Mouse (Mus musculus): Measurements from ENCODE around the gene Itgb6. TPM values are rescaled to one million over a fixed set of nuclear protein-coding genes. Genes with fewer than 3 reads are reported as not detected.

Itgb6 gene
- total RNA-seq, 4 experiments from 2014 or later = 20.2 to 32.3 (median 24.9) TPM

DNA sequence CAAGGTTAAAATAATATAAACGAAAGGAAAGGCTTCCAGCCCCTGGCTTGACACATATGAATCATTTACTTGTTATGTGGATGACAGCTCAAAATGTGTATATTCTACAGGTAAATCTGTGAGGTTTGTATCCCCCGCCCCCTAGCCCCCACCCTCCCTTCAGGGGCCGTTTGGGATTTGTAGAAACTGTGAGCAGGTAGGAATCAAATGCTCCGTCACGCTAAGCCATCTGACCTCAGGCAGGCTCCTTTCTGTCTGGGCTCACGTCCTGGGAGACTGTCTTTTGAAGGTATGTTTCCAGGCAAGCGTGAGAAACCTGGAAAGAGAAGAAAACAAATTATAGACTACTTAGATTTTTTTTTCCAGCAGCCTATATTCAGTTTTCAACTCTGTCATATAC is 48.0 kb downstream of the Itgb6 start:
- DNase-seq (ENCODE audit: low spot score) = no peak

DNA sequence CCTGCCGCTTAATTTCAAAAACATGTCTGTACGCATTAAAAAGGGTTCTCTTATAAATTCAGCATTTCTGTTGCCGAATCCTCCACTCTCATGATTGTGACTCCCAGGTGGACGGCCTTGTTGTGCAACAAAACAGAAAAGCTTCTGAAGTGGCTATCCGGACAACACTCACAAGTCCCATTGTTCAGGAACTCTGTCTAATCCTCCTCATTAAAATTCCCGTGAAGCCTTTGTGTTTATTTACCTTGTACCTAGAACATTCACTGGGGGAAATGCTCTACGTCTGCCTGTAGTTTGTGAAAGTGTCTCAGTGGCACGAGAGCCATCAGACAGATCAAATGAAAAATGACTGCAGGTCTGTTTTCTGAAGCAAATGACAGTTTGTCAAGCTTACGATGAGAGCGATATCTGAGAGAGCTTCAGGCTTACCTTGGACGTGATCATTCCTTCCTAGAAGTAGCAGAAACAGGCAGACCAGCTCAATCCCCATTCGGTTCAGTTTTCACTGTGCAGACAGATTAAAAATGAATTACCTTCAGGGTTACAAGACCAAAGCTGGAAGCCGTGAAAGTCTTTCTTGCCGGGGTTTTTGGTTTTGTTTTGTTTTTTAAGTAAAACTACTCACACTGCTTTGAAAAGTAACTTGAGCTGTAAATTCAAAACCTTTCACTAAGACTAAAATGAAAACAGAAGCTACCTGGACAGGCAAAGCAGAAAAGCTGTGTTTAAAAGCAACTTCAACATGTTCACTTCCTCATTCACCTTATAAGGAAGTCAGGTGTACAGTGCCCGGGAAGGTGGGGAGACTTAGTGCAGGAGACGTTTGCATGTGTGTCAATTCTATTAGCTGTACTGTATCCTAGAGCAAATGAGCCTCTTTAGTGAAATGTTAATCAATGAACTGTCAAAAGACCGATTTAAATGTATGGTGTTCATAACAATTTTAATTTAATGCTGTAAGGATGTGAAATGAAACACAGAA is 49.2 kb downstream of the Itgb6 start:
- DNase-seq (ENCODE audit: low spot score) = no peak

DNA sequence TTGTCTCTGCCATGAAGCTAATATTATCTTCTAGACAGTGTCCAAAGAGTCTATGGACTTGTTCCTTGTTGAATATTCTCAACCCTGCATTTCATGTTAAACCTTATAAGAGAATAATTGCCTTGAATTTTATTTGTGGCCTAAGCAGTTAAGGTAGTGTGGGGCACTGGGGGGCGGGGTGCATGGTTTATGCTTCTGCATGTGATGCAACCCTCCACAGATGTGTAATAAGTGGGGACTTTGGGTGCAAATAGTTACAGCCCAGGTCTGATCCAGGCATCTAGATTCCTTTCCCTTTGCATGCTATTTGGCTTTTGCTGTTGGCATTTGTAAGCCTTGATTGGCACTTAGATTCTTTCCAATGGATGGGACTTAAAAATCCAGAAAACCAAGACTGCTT is 51.2 kb downstream of the Itgb6 start:
- no peak for DNase-seq (ENCODE audit: low spot score)

DNA sequence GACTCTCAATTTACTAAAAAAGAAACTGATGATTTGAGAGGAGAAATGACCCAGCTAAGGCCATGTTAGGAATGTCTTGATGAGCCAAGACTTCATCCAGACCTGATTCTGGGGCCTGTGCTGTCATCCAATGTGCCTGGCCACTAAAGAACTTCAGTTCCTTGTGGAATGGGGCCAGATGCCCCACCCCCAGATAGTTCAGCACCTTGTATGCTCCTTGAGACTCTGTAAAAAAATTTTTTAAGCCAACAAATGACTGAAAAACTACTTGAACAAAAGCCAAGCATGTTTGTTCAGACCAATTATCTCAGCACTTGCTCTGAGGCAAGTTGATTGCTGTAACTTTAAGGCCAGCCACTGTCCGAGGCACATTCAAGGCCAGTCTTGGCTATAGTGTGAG is 59.4 kb downstream of the Itgb6 start:
- no peak for DNase-seq (ENCODE audit: low spot score)

DNA sequence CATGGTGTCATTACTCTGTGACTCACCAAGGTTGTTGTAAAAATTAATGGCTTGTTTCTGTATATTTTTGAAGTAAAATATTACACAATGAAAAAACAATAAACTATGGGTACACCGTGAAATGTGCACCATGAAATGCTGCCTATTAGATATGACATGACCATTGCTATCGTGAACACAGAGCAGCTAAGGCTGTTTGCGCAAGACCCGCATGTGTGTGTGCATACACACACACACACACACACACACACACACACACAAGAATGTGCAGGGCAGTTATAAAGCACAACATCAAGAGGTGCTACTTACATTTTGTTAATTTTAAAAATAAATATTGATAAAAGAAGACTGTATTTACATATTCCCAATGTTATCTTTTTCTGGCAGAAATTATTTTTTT is 62.5 kb downstream of the Itgb6 start:
- no peak for DNase-seq (ENCODE audit: low spot score)

DNA sequence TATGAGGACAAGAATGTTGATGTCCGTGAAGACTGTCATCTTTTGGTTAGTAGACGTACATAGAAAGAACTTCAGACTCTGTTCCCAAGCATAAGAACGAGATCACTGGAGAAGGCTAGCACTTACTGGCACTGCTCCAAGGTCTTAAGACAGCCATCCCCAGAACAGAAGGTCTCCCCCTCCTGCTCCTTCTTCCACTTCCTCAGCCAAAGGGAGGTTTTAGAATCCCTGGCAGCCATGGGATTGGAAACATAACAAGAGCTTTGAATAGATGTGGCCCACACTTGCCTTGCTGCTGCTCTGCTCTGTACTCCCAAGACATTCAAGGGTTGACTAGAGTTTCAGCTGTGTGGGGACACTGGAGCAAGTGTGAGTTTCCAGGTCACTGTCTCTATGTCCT is 63.5 kb downstream of the Itgb6 start:
- DNase-seq (ENCODE audit: low spot score) = no peak

DNA sequence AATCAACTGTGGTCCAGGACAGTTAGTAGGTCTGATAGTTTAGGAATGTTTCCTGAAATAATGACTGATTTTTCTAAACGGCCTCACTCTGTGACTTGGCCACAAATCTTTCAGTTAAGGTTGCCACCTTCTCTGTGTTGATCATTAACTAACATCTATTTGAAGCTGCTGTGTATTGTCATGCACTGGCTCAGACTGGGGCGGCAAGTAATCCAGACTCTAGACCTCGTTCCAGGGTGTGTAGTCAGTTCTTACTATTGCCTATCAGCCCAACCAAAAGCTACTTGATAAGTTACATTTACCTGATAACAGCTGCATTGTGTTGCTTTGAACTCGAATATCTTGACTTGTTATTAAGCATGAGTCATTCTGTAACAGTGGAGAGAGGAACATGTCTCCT is 67.6 kb downstream of the Itgb6 start:
- DNase-seq (ENCODE audit: low spot score) = no peak

DNA sequence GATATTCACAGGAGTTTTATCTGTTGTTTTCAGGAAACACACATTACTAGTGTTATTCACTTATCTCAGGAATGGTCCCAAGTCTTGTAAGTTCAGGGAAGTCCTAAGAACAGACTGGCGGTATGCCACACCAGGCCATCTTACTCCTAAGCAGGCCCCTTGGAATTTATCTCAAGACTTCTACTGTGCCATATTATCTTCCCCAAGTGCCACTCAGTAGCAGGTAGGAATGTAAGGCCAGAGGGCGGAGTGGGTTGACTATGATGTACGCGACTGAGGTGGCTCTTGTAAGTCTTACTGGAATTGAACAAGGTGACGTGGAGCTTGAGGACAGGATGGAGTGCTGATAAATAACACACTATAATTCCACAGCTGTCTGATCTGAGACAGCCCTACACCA is 72.3 kb downstream of the Itgb6 start:
- DNase-seq (ENCODE audit: low spot score) = no peak

DNA sequence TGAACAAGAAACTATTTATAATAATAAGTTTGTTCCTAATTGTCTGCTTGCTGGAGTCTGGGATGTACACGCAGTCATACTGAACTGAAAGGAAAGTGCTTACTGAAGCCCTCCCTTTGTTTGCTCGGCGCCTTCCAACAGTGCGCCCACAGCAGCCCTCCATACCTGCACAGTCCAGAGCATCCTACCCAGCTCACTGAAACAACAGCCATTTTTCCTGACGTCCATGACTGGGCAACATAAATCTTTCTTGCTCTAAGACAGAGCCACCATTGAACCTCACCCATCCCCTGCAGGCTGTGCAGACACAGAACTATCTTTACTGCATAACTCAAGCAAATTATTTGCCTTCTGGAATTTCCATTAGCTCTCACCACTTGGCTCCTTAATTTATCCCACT is 74.8 kb downstream of the Itgb6 start:
- DNase-seq (ENCODE audit: low spot score) = no peak

DNA sequence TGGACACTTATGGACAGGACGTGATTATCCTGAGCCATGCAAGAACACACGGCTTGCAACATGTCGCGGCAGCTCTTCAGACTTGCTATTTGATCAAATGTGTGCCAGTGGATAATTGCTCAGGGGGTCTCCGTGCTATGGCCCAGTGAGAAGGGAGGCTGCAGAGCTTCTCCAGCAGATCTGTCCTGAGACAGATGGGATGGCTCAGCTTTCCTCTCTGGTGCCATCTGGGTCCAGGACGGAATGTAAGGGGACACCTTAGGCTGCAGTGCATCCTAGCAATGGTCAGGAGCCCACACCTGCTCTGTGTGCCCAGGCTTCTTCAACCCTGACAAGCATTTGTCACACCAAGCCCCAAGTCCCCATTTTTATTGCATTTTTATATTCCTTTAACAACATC is 75.9 kb downstream of the Itgb6 start:
- DNase-seq (ENCODE audit: low spot score) = no peak

DNA sequence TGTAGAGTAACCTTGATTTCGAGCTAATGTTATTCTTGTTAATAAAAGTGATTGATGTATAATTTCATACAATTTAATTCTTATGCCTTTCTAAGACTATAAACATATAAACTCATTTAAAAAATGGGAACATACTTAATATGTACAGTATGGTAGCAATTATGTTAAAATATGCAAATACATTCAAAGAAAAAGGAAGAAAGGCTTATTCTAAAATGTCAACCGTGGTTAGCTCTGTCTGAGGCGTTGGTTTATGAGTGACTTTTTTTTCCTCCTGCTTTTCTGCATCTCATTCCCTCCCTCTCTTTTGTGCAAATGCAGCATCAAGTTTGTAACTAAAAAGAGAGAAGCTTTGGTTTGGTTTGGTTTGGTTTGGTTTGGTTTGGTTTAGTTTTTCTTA is 79.0 kb downstream of the Itgb6 start:
- DNase-seq (ENCODE audit: low spot score) = no peak

DNA sequence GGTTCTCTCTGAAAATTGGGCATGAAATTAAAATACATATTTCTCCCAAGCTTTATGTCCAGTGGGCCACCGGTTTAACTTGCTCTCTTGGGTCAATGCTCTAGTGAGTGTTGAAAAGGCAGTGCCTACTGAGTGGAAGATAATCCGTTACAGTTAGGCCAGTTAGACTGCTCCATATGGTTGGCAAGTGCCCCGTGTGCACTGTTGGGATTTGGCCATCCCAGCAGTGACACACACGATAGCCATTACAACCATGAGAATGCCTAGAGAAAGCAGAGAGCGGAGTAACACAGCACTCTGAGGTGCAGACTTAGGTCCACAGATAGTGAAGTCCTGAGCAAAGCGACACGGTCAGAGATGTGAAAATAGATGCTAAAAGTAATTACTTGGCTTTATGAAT is 79.8 kb downstream of the Itgb6 start:
- no peak for DNase-seq (ENCODE audit: low spot score)

DNA sequence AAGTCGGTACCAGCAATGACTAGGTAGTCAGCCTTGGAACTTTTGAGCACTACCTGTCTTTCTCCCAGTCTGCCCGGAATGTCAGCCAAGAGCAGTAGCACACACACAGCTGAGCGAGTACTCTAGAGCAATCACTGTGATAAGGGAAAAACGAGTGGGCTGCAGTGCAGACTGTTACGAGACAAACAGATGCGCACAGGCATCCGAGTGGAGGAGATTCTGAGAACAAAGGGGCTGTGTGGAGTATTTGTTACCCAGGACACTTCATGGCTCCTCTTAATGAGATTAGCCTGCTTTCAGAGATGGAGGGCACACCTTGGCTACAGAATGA is 82.1 kb downstream of the Itgb6 start:
- no peak for DNase-seq (ENCODE audit: low spot score)

DNA sequence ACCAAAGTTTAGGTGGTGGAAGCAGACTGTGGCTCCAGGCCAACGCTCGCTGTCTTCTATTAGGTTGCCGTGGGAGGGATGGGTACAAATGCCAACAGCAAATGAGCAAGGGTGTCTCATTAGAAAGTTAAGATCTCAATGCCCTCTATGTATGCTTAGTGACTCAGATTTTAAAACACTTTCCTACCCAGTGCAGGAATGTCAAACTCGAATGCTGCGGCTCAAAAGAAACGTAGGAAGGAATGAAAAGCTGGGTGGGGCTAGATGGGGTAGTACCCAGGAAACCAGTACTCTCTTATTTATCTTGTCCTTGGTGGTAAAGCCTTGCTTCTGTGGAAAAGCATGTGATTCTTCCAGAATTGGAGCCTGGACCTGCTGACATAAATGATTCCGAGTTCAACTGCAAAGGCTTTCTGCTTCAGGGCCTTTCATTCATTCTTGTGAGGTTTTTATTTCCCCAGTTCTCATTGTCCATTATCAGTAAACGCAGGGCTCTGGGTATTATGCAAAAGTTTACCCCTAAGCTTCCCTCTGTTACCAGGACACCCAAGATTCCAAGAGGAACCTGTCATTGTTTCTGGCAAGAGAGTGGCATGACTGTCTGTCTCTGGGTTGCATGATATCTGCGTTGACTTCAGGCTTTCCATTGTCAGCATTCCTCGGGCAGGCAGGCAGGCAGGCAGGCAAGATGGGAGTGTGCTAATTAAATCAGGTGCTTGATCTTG is 82.7 kb downstream of the Itgb6 start:
- DNase-seq (ENCODE audit: low spot score) = no peak

DNA sequence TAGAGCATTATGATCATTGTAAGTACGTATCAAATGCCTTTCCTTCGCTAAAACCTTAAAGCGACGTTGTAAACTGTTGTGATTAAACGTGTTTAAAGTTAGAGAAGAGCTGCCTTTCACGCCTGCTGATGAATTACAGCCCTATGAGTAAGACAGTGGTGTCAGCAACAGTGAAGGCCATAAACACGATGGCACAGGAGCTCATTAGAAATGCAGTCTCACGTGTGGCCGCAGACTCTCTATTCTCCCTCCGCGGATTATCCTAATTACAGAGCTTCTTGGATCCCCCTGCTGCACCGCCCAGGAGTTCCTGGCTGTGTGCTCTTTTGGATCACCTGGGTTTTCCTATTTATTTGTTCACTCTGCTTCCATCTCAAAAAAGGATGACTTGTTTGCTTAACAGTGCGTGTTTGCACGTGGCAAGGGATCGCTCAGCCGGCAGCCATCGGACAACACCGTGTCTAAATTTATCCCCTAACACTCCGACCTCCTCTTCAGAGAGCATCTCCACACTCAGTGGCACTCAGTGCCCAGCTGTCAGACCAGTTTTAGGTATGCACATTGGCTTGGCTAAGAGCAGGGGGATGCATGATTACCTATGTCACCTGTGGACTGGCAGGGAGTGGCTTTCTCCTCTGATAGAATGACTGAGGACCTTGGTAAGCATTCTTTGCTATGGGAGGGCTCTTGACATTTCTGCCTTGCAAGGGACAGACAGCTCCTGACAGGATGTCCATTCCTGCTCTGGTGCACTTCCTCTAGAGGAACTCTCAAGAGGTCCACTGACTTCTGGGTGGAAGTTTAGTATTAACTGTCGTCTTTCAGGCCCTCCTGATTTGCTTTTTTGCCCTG is 85.3 kb downstream of the Itgb6 start:
- no peak for DNase-seq (ENCODE audit: low spot score)

DNA sequence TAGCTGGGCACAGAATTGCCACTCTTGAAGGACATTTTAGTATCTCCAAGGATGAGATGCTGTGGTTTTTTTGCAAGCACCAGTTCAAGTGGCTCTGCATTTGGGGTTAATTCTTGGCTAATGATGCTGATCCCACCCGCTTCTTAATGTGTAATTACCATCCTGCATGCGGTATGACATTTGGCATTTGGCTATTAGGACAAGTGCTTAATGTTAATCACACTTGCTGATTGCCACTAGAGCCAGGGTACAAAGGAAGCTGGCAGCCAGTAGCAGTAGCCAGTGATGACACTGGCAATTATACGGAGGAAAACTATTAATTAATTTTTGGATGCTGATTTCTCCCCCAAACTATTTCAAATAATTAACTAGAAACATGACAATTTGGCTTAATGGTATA is 86.0 kb downstream of the Itgb6 start:
- no peak for DNase-seq (ENCODE audit: low spot score)

DNA sequence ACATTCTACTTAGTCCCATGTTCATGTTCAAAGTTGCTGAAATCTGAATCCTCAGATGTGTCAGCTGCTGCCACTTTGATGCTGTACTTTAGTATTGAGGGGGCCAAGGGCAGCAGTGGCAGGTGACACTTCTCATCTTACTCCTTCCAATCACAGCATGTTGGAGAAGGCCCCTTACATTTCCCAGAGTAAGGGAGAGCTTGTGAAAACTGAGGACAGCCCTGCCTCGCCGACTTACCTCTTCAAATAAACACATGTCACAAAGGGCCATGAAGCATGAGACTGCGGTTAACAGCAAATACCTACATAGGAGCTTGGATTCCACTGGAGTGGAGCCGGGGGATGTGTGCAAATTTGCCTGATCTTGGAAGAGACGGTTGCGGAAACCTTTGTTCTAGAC is 86.4 kb downstream of the Itgb6 start:
- no peak for DNase-seq (ENCODE audit: low spot score)

DNA sequence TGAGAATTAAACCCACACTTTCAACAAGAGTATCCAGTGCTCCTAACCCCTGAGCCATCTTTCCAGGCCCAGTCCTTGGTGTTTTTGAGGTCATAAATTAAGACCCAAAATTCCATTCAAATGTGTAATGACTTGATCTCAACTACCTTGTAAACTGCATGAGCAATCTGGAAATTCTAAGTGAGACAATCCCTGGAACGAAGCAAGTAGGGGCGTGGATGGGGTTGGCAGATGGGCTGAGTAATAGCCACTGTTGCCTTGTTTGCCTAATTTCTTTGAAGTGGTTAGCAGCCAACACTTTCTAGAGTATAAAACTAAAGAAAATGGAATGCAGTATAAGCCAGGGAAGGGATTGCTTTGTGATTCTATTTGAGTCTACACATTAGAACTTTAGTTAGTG is 89.7 kb downstream of the Itgb6 start:
- no peak for DNase-seq (ENCODE audit: low spot score)

DNA sequence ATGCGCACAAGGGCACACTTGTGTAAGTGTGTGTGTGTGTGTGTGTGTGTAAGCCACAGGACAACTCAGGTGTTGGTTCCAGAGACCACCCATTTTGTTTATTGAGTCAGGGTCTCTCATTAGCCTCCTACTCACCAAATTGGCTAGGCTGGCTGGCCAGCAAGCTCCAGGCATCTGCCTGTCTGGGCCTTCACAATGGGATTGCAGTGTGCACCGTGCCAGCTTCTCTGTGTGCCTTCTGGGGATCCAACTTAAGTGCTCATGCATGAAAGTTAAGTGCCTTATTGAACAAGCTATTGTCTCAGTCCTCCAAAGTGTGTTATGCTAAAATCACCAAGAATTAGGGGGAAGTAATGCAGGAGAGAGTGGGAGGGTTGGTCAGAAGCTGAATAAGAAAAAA is 92.1 kb downstream of the Itgb6 start:
- no peak for DNase-seq (ENCODE audit: low spot score)

DNA sequence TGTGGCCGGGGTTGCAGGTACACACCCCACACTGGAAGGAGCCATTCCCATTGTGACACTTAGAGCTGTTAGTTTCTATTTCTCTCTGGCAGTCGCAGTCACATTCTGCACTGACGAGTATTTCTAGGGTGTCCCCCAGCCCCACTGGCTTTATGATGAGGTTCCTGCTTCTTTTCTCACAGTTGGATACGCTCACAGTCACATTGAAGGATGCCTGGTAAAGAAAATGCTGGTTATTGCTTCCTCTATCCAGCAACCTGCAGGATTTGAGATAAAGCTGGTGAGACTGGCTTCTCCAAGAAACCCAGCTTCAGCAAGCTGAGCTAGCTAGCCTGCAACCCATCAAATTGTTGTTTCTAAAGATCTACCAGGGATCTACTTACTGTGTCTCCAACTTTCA is 94.5 kb downstream of the Itgb6 start:
- DNase-seq (ENCODE audit: low spot score) = no peak

DNA sequence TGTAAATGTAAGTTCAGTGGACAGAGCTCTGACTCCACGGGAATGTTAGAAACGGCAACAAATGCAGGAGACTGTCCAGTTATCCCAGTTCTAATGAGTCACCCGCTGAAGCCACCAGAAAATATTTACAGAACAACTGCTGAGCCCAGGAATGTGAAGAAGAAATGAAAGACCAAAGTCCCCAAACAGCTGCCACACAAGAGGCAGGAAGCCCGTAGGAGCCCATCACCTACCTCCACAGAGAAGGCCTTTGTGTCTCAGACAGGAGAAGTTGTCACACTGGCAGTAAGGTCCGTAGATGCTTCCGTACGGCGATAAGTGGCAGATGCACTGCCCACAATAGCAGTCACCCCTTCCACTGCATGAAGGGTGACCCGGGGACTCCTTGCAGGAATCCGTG is 94.9 kb downstream of the Itgb6 start:
- no peak for DNase-seq (ENCODE audit: low spot score)

DNA sequence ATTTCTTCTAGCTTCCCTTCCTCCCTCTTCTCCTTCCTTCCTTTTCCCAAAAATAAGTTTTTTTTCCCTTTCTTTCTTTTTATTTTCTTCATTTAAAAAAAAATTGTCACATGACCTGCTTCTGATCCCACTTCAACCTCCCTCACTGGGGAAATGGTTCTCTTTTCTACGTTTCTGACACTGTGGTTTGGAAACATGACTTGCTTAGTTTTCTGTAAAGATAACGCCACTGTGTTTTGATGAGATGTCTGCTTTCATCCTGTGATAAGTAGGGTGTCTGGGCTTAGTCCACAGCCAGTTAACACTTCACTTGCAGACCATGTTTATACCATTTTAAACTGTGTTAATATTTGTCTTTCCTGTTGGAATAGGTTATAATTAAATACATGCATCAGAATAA is 96.7 kb downstream of the Itgb6 start:
- DNase-seq (ENCODE audit: low spot score) = no peak

Measured in heart, adult 8-10 months (tissue).